Mouse (Mus musculus) myocyte (in vitro differentiated cells): ENCODE measurements around the gene Krt83.

Experiments
- CEBPB ChIP-seq: IDR thresholded peaks from 2 replicates; pipeline ENCODE4 v1.6.1; 2011; ENCODE audit warnings: mild to moderate bottlenecking, moderate library complexity; ENCODE audit not compliant: poor library complexity, insufficient read depth, severe bottlenecking
- E2F4 ChIP-seq: IDR thresholded peaks from one replicate; pipeline ENCODE4 v1.6.1; 2011; ENCODE audit warnings: mild to moderate bottlenecking, control low read depth, moderate library complexity; ENCODE audit not compliant: insufficient read depth
- MAX ChIP-seq: IDR thresholded peaks from one replicate; pipeline ENCODE4 v1.6.1; 2011; ENCODE audit warnings: low read depth, mild to moderate bottlenecking, control low read depth
- MYOD1 ChIP-seq, 3 experiments: IDR thresholded peaks; one replicate each; pipeline ENCODE4 v1.6.1; 2011; ENCODE audit warnings: control low read depth in 2 of 3, low read depth in 2 of 3, mild to moderate bottlenecking in 2 of 3, moderate library complexity in 1 of 3; ENCODE audit not compliant: insufficient read length in 2 of 3, control insufficient read depth in 1 of 3
- MYOG ChIP-seq, 3 experiments: IDR thresholded peaks; one replicate each; pipeline ENCODE4 v1.6.1; 2011; ENCODE audit warnings: control low read depth in 2 of 3, low read depth in 2 of 3, mild to moderate bottlenecking in 2 of 3; ENCODE audit not compliant: insufficient read length in 2 of 3, control insufficient read depth in 1 of 3, insufficient read depth in 1 of 3
- POLR2A ChIP-seq: IDR thresholded peaks from one replicate; pipeline ENCODE4 v1.6.1; 2011; ENCODE audit warnings: low read depth, mild to moderate bottlenecking, control low read depth, moderate library complexity; ENCODE audit not compliant: insufficient read length
- POLR2AphosphoS2 ChIP-seq: IDR thresholded peaks from one replicate; pipeline ENCODE4 v1.6.1; 2011; ENCODE audit warnings: low read depth, control low read depth; ENCODE audit not compliant: insufficient read length
- SRF ChIP-seq: IDR thresholded peaks from one replicate; pipeline ENCODE4 v1.6.1; 2011; ENCODE audit warnings: low read depth; ENCODE audit not compliant: control insufficient read depth, insufficient read length
- TCF12 ChIP-seq: IDR thresholded peaks from one replicate; pipeline ENCODE4 v1.6.1; 2011; ENCODE audit warnings: mild to moderate bottlenecking, control low read depth; ENCODE audit not compliant: poor library complexity, insufficient read depth, severe bottlenecking
- TCF3 ChIP-seq: IDR thresholded peaks from one replicate; pipeline ENCODE4 v1.6.1; 2011; ENCODE audit warnings: low read depth, control low read depth; ENCODE audit not compliant: insufficient read length
- USF1 ChIP-seq: IDR thresholded peaks from one replicate; pipeline ENCODE4 v1.6.1; 2011; ENCODE audit warnings: low read depth, mild to moderate bottlenecking, control low read depth, moderate library complexity

DNA sequence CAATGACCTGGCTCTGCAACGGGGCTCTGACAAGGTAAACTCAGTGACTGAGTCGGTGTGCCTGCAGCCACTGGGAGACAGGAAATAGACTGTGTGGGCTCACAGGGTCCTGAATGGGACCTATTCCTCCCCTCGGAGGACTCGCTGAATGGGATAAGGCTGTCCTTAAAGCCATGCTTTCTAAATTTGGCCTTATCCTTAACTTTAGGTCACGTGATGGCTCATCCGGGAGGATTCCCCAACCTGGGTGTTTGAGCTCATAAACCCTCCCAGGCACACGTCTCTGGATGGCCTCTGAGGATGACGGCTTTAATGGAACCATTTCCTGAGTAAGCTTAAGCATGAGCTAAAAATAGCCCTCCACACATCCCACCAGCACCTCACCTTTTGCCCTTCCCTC, 1.4 kb upstream of the Krt83 start:
- TF ChIP-seq POLR2A (no peak), USF1 (peak; percentile 8), MYOG (IDR thresholded peaks at IDR 0.05; ENCODE audit: control insufficient read depth in 1 of 3, insufficient read depth in 1 of 3, insufficient read length in 2 of 3, low read depth in 2 of 3) (no peak), CEBPB (no peak), TCF3 (no peak), TCF12 (no peak), MAX (no peak), E2F4 (no peak), POLR2AphosphoS2 (no peak), MYOD1 (IDR thresholded peaks at IDR 0.05; ENCODE audit: control insufficient read depth in 1 of 3, insufficient read length in 2 of 3, low read depth in 2 of 3) (no peak), SRF (no peak)
